Mouse (Mus musculus) intestine, postnatal 0 days (tissue): ENCODE data around the gene Tdp2. TPM values are rescaled to one million over a fixed set of nuclear protein-coding genes. Genes with fewer than 3 reads are reported as not detected.

Experiments used
- ATAC-seq: fragments of 200-750 bp; cut with Nextera tagmentation; 2 replicates; pipeline ENCODE4 v1.8.0; 2017; ENCODE audit warnings: mild to moderate bottlenecking, moderate TSS enrichment, moderate library complexity
- H3K27ac ChIP-seq: fragments of 300-500 bp; sonication (generic); 2 replicates; pipeline ENCODE4 v1.5.1; 2014; ENCODE audit warnings: mild to moderate bottlenecking, low read depth, low read length, moderate library complexity
- H3K27me3 ChIP-seq: fragments of 300-500 bp; sonication (generic); replicated peaks from 2 replicates; pipeline ENCODE4 v1.6.1; 2014; ENCODE audit warnings: low read length, mixed read lengths; ENCODE audit not compliant: control insufficient read depth, insufficient read depth
- H3K36me3 ChIP-seq: fragments of 300-500 bp; sonication (generic); 2 replicates; pipeline ENCODE4 v1.6.1; 2014; ENCODE audit warnings: mild to moderate bottlenecking, moderate library complexity; ENCODE audit not compliant: control insufficient read depth, insufficient read depth
- H3K4me1 ChIP-seq: fragments of 300-500 bp; sonication (generic); replicated peaks from 2 replicates; pipeline ENCODE4 v1.6.1; 2014; ENCODE audit warnings: antibody characterized with exemption, low read length, mixed read lengths; ENCODE audit not compliant: control insufficient read depth, insufficient read depth
- H3K4me2 ChIP-seq: fragments of 300-500 bp; sonication (generic); replicated peaks from 2 replicates; pipeline ENCODE4 v1.6.1; 2014; ENCODE audit warnings: low read depth, mild to moderate bottlenecking, moderate library complexity
- H3K4me3 ChIP-seq: fragments of 300-500 bp; sonication (generic); 2 replicates; pipeline ENCODE4 v1.5.1; 2014; ENCODE audit warnings: low read depth, low read length
- H3K9ac ChIP-seq: fragments of 300-500 bp; sonication (generic); 2 replicates; pipeline ENCODE4 v1.6.1; 2014; ENCODE audit warnings: mild to moderate bottlenecking, low read depth, low read length
- H3K9me3 ChIP-seq: fragments of 300-500 bp; sonication (generic); 2 replicates; pipeline ENCODE4 v1.6.1; 2016; ENCODE audit warnings: mixed run types; ENCODE audit not compliant: control insufficient read depth
- CTCF ChIP-seq: sonication (generic); IDR thresholded peaks from 2 replicates; pipeline ENCODE4 v1.5.1; 2016; ENCODE audit warnings: low read depth, mild to moderate bottlenecking, control low read depth, antibody characterized with exemption, moderate library complexity
- WGBS: fragments of 180-500 bp; shearing (Covaris S2); extraction: QIAGEN DNeasy Blood & Tissue Kit; methylation state at CpG from one replicate; pipeline ENCODE4 v1.1.7; 2014; 5-methylcytosine and 5-hydroxymethylcytosine counted together
- polyA plus RNA-seq: library from polyadenylated mRNA; unstranded; fragments of >200 nt; fragmentation: Nextera tagmentation; extraction: Ambion mirVana; gene quantifications from 2 replicates; pipeline ENCODE4 v1.2.1, GENCODE M21; 2015

The Tdp2 gene
- polyA plus RNA-seq, 1 experiment from 2014 or later = 37.6 TPM

GRCm38 (mm10) chr13:24822663-24823343 lies 8.7 kb upstream of the Tdp2 start:
- Histone ChIP-seq H3K36me3 (peaks cover 7% of the 10 kb centered on the region), H3K27me3 (no peaks in the 10 kb centered on the region), H3K27ac (no peak overlapping the region), H3K9ac (no peak overlapping the region), H3K4me3 (no peak overlapping the region), H3K9me3 (no peaks in the 10 kb centered on the region), H3K4me1 (no peaks in the 10 kb centered on the region), H3K4me2 (no peak overlapping the region)
- TF ChIP-seq CTCF = no peak
- 85% methylated on average over 16 of the region's 16 CpGs for WGBS
- no peak for ATAC-seq

GRCm38 (mm10) chr13:24824647-24825046 lies 6.8 kb upstream of the Tdp2 start:
- no peak for ATAC-seq
- no peaks in the 10 kb centered on the region for H3K9me3 ChIP-seq
- H3K9ac ChIP-seq = no peak overlapping the region
- TF ChIP-seq CTCF = no peak
- H3K27ac ChIP-seq = no peak overlapping the region
- H3K4me2 ChIP-seq = no peak overlapping the region
- no peaks in the 10 kb centered on the region for H3K4me1 ChIP-seq
- no peak overlapping the region for H3K4me3 ChIP-seq
- H3K27me3 ChIP-seq = no peaks in the 10 kb centered on the region
- WGBS = 90% methylated on average over 4 of the region's 4 CpGs
- H3K36me3 ChIP-seq = peaks cover under 1% of the 10 kb centered on the region

- Histone ChIP-seq H3K4me2 (no peak overlapping the region), H3K4me3 (no peak overlapping the region), H3K9ac (no peak overlapping the region), H3K9me3 (no peaks in the 10 kb centered on the region), H3K27me3 (no peaks in the 10 kb centered on the region), H3K27ac (no peak overlapping the region), H3K4me1 (no peaks in the 10 kb centered on the region), H3K36me3 (no peaks in the 10 kb centered on the region; the same call in 1 of the 2 replicates)
- no peak for ATAC-seq
- 83% methylated on average over 4 of the region's 4 CpGs for WGBS
- TF ChIP-seq CTCF = no peak
Observed at GRCm38 (mm10) chr13:24825587-24825986, 5.9 kb upstream of the Tdp2 start.

GRCm38 (mm10) chr13:24826116-24826515 lies 5.4 kb upstream of the Tdp2 start:
- Histone ChIP-seq H3K4me2 (no peak overlapping the region), H3K4me3 (no peak overlapping the region), H3K4me1 (no peaks in the 10 kb centered on the region), H3K9ac (no peak overlapping the region), H3K27ac (no peak overlapping the region), H3K9me3 (no peaks in the 10 kb centered on the region), H3K27me3 (no peaks in the 10 kb centered on the region), H3K36me3 (no peaks in the 10 kb centered on the region)
- no peak for TF ChIP-seq CTCF
- WGBS = 64% methylated on average over 7 of the region's 7 CpGs
- ATAC-seq = no peak

GRCm38 (mm10) chr13:24830756-24831352 lies 625 bp upstream of the Tdp2 start:
- no peaks in the 10 kb centered on the region for H3K4me1 ChIP-seq
- peak overlapping the region; percentile 94 for H3K9ac ChIP-seq
- H3K27ac ChIP-seq = peak overlapping the region; percentile 93
- 0 out of 2 replicates have a peak, but pooled peaks cover 3% of the 10 kb centered on the region for H3K36me3 ChIP-seq
- TF ChIP-seq CTCF = no peak
- peak overlapping the region; percentile 96 for H3K4me3 ChIP-seq
- ATAC-seq = no peak
- peak overlapping the region; percentile 89 for H3K4me2 ChIP-seq
- H3K27me3 ChIP-seq = no peaks in the 10 kb centered on the region
- WGBS = 1% methylated on average over 20 of the region's 20 CpGs
- H3K9me3 ChIP-seq = no peaks in the 10 kb centered on the region

GRCm38 (mm10) chr13:24832131-24832810 lies 792 bp downstream of the Tdp2 start:
- H3K9me3 ChIP-seq = no peaks in the 10 kb centered on the region
- no peak for ATAC-seq
- no peak for TF ChIP-seq CTCF

More at GRCm38 (mm10) chr13:24832131-24832810, 792 bp downstream of the Tdp2 start:
- peaks cover 7% of the 10 kb centered on the region; the same call in 1 of the 2 replicates for H3K36me3 ChIP-seq
- H3K27me3 ChIP-seq = no peaks in the 10 kb centered on the region
- 2% methylated on average over 21 of the region's 21 CpGs for WGBS
- peak overlapping the region; percentile 96 for H3K4me3 ChIP-seq
- H3K4me1 ChIP-seq = no peaks in the 10 kb centered on the region
- H3K4me2 ChIP-seq = peak overlapping the region; percentile 89
- H3K9ac ChIP-seq = peak overlapping the region; percentile 94
- H3K27ac ChIP-seq = peak overlapping the region; percentile 93
